Mouse (Mus musculus): Measurements from ENCODE around the gene Klhl32.

- peak; percentile 97 for TF ChIP-seq CTCF (IDR thresholded peaks at IDR 0.05; ENCODE audit: low read depth, low read length)
- no peak for TF ChIP-seq POLR2A (IDR thresholded peaks at IDR 0.05; ENCODE audit: extremely low read depth, insufficient read depth, low read length)
Measured at GRCm38 (mm10) chr4:24574276-24574675, 276.6 kb downstream of the Klhl32 start.

All from liver, adult 2 months (tissue).